Mouse (Mus musculus) thymus, adult 2 months (tissue): Measurements from ENCODE around the gene Mtmr3. TPM values are rescaled to one million over a fixed set of nuclear protein-coding genes. Genes with fewer than 3 reads are reported as not detected.

Experiments
- DNase-seq: peaks from one replicate; pipeline ENCODE4 v3.0.0; 2021
- H3K27ac ChIP-seq: fragments of 200-500 bp; 2 replicates; pipeline ENCODE4 v1.5.1; 2012; ENCODE audit warnings: low read length, control low read depth; ENCODE audit not compliant: control insufficient read depth, insufficient read depth
- H3K27me3 ChIP-seq: fragments of 200-500 bp; 2 replicates; pipeline ENCODE4 v1.6.1; 2012; ENCODE audit warnings: mild to moderate bottlenecking, low read length, moderate library complexity, mixed read lengths; ENCODE audit not compliant: control insufficient read depth, insufficient read depth
- H3K36me3 ChIP-seq: fragments of 200-500 bp; 2 replicates; pipeline ENCODE4 v1.6.1; 2012; ENCODE audit warnings: mild to moderate bottlenecking, low read length, moderate library complexity; ENCODE audit not compliant: control insufficient read depth, insufficient read depth
- H3K4me1 ChIP-seq: fragments of 200-500 bp; replicated peaks from 2 replicates; pipeline ENCODE4 v1.6.1; 2012; ENCODE audit warnings: low read length; ENCODE audit not compliant: control insufficient read depth, insufficient read depth
- H3K4me3 ChIP-seq: fragments of 200-500 bp; 2 replicates; pipeline ENCODE4 v1.5.1; 2012; ENCODE audit warnings: mild to moderate bottlenecking, low read length, control low read depth, moderate library complexity; ENCODE audit not compliant: control insufficient read depth, insufficient read depth
- CTCF ChIP-seq: fragments of 200-500 bp; IDR thresholded peaks from 2 replicates; pipeline ENCODE4 v1.5.1; 2012; ENCODE audit warnings: mild to moderate bottlenecking, control low read depth, low read length, moderate library complexity, borderline replicate concordance; ENCODE audit not compliant: control insufficient read depth, poor library complexity, insufficient read depth; ENCODE audit errors: extremely low read depth
- POLR2A ChIP-seq: fragments of 200-500 bp; IDR thresholded peaks from 2 replicates; pipeline ENCODE4 v1.6.1; 2012; ENCODE audit warnings: mild to moderate bottlenecking, low read length, control low read depth, moderate library complexity; ENCODE audit not compliant: control insufficient read depth, poor library complexity, insufficient read depth; ENCODE audit errors: extremely low read depth
- WGBS: fragments of 180-500 bp; shearing (Covaris S2); methylation state at CpG from one replicate; pipeline ENCODE4 v1.1.7; 2018; 5-methylcytosine and 5-hydroxymethylcytosine counted together
- polyA plus RNA-seq: library from polyadenylated mRNA; depleted of rRNA; stranded (reverse); fragments of >200 nt; gene quantifications from 2 replicates; pipeline ENCODE4 v1.2.3, GENCODE M21; 2012

Mtmr3 gene
- polyA plus RNA-seq, 1 experiment = 55.9 TPM

DNA sequence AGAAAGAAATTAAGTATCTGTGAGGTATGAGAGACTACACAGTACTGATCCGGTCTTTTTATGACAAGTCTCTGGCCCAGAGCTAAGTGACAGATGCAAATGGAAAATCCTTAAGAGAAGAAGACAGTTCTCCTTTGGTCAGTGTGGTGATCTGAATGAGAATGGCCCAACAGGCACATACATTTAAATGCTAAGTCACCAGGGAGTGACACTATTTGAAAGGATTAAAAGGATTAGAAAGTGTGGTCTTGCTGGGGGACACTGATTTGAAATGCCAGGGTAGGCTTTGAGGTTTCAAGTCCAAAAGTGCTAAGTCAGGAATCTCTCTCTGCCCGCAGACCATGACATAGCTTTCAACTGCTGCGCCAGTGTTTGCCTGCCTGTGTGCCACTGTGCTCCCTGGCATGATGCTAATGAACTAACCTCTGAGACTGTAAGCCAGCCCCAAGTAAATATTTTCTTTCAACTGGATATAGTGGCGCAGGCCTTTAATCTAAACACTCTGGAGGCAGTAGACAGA lies 99.6 kb downstream of the Mtmr3 start:
- H3K4me3 ChIP-seq = no peak overlapping the region
- H3K27me3 ChIP-seq = no peaks in the 10 kb centered on the region
- peaks cover 59% of the 10 kb centered on the region for H3K36me3 ChIP-seq
- H3K4me1 ChIP-seq = no peaks in the 10 kb centered on the region
- no peak for DNase-seq
- H3K27ac ChIP-seq = no peak overlapping the region
- 99% methylated on average over 4 of the region's 4 CpGs for WGBS
- TF ChIP-seq CTCF (no peak), POLR2A (no peak)

DNA sequence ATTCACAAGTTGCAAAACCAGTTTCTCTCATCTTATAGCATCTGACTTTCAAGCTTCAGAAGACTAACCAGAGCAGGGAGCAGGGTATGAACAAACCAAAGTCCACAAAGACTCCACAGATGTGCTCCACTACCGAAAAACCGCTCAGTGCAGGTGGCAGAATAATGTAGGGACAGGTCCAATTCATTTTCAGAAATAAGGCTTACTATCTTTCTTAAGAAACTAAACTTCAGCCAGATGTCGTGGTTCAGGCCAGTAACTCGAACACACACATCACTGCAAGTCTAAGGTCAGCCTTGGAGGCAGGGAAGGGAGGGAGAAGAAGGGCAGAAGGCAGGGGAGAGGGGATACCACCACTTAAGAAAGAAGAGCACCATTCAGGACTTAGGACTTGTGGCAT lies 105.5 kb downstream of the Mtmr3 start:
- peaks cover 83% of the 10 kb centered on the region for H3K36me3 ChIP-seq
- no peak overlapping the region for H3K27ac ChIP-seq
- H3K27me3 ChIP-seq = no peaks in the 10 kb centered on the region
- no peak overlapping the region for H3K4me3 ChIP-seq
- TF ChIP-seq CTCF (no peak), POLR2A (no peak)
- WGBS = 96% methylated on average over 4 of the region's 4 CpGs
- DNase-seq = no peak
- H3K4me1 ChIP-seq = no peaks in the 10 kb centered on the region

DNA sequence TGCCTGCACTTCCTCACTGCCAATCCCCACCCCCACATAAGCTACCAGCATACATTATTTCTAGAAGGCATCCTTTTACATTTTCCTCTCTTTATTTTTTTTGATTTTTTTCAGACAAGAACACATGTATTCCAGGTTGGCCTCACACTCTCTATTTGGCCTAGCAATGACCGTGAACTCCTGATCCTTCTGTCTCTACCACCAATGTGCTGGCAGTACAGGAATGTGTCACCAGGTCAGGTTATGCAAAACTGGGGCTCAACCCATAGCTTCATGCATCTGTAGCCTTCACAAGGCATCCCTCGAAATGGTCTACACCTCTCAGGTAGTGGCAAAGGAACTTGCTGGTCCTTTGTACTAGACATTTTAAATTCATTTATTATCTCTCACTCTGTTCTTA lies 105.9 kb downstream of the Mtmr3 start:
- DNase-seq = no peak
- Histone ChIP-seq H3K27ac (no peak overlapping the region), H3K4me3 (no peak overlapping the region), H3K36me3 (peaks cover 87% of the 10 kb centered on the region), H3K27me3 (no peaks in the 10 kb centered on the region), H3K4me1 (no peaks in the 10 kb centered on the region)
- 97% methylated on average over 2 of the region's 2 CpGs for WGBS
- TF ChIP-seq CTCF (no peak), POLR2A (no peak)

DNA sequence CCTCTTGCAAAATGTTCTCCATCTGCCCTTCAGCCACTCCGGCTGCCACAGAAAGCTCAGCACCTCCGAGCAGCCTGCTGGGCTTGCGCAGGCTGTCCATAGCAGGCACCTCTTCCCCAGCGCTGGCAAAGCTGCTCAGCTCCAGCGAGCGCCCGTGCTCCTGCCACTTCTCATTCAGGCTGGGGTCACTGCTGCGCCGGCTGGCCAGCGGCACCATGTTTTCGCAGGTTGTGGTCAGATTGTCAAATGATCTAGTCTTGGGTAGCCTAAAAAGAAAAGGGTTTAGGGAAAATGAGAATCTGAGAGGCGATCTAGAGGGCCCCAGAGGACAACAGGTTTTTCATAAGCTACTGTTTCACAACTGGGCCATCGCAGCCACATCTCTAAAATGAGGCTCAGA lies 106.3 kb downstream of the Mtmr3 start:
- no peak for DNase-seq
- H3K36me3 ChIP-seq = peaks cover 91% of the 10 kb centered on the region
- H3K4me1 ChIP-seq = no peaks in the 10 kb centered on the region
- no peaks in the 10 kb centered on the region for H3K27me3 ChIP-seq
- no peak overlapping the region for H3K27ac ChIP-seq
- 98% methylated on average over 13 of the region's 13 CpGs for WGBS
- TF ChIP-seq CTCF (no peak), POLR2A (no peak)
- no peak overlapping the region for H3K4me3 ChIP-seq

DNA sequence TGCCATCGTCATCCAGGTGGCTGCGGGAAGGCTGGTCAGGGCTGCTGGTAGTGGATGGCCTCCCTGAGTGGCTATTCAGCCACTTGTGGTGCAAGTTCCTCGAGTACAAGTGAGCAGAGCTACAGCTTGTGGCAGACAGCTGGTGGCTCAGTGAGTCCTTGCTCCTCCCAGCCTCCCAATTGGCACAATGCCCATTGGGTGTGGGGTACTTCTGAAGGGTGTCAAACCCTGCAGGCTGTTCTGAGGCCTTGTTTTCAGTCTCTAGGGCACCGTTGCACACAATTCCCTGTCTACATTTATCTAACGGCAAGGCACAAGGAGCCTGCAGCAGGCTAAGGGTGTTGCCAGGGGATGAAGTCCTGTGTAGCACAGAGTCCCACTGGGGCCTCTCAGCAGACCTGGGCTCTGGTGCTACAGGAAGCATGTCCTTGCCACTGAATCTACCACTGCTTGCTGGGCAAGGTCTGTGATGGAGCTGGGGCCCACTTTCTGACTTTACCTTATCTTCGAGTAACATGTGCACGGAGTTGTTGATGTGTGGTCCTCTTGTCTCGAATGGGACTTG lies 107.2 kb downstream of the Mtmr3 start:
- DNase-seq = no peak
- Histone ChIP-seq H3K4me3 (no peak overlapping the region), H3K4me1 (no peaks in the 10 kb centered on the region), H3K27me3 (no peaks in the 10 kb centered on the region), H3K27ac (no peak overlapping the region), H3K36me3 (peaks cover 96% of the 10 kb centered on the region)
- TF ChIP-seq POLR2A (no peak), CTCF (no peak)
- WGBS = 91% methylated on average over 8 of the region's 8 CpGs

DNA sequence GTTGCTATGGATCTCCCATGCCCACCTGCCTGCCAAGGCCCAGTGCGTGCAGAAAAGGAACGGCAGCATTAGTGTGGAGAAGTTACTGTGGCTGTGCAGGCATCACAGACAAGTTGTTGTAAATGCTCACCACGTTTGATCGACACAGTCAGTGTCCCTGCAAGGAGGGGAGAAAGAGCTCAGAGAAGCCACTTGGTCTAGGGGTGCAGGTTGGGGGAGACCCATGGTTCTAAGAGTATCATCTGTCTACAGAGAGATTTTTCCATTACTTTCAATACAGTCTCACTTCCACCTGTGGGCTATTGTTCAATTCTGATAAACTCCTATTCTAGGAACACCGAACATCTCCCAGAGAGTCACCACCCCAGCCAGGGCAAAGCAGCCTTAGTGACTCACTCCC lies 110.1 kb downstream of the Mtmr3 start:
- Histone ChIP-seq H3K36me3 (peaks cover 92% of the 10 kb centered on the region), H3K27ac (no peak overlapping the region), H3K27me3 (no peaks in the 10 kb centered on the region), H3K4me1 (no peaks in the 10 kb centered on the region), H3K4me3 (no peak overlapping the region)
- 94% methylated on average over 5 of the region's 5 CpGs for WGBS
- no peak for DNase-seq
- TF ChIP-seq CTCF = no peak
- TF ChIP-seq POLR2A = no peak

DNA sequence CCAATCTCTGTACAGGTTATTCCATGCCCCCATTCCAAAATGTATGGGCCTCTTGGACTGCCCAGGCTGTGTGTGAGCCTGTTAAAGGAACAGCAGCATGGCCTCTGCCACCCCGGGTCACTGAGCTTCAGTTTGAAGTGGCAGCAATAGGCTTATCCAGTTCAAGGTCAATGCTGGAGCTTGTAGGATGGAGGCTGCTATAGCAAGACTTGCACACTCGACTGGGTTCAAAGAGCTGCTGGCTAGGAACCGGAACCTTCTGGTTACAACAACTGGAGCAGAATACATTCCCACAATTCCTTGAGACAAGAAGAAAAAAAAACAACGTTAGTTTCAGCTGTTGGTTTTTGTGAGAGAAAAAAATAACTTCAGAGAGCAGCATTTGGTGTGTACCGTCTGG lies 112.0 kb downstream of the Mtmr3 start:
- TF ChIP-seq POLR2A (no peak), CTCF (no peak)
- 96% methylated on average over 5 of the region's 5 CpGs for WGBS
- H3K36me3 ChIP-seq = peaks cover 76% of the 10 kb centered on the region
- no peak overlapping the region for H3K4me3 ChIP-seq
- H3K27ac ChIP-seq = no peak overlapping the region
- H3K27me3 ChIP-seq = no peaks in the 10 kb centered on the region
- no peak for DNase-seq
- no peaks in the 10 kb centered on the region for H3K4me1 ChIP-seq
